8 mouse cellular contexts compared by ENCODE assay signal in genomic region chr10:63099521-63099920, GRCm38 (mm10). TPM values are rescaled to one million over a fixed set of nuclear protein-coding genes. Genes with fewer than 3 reads are reported as not detected.
DNase-seq lines count a peak whose midpoint lies in the region; ATAC-seq and TF ChIP-seq lines count a peak whose summit lies in the region.

Gene Atoh7 (plus strand): TSS chr10:63099651.

- no peak for TF ChIP-seq CTCF in thymus, adult 2 months (IDR thresholded peaks at IDR 0.05; ENCODE audit: borderline replicate concordance, control insufficient read depth, extremely low read depth, insufficient read depth, low read length, poor library complexity)
- TF ChIP-seq CTCF in intestine, postnatal 0 days (IDR thresholded peaks at IDR 0.05; ENCODE audit: low read depth), result no peak

- TF ChIP-seq POLR2A in thymus, adult 2 months (IDR thresholded peaks at IDR 0.05; ENCODE audit: control insufficient read depth, extremely low read depth, insufficient read depth, low read length, poor library complexity), result no peak

- H3K27ac ChIP-seq in thymus, adult 2 months (ENCODE audit: control insufficient read depth, insufficient read depth, low read length), result no peak within 1 kb of the TSS
- H3K27ac ChIP-seq in intestine, postnatal 0 days (ENCODE audit: low read depth, low read length), result no peak within 1 kb of the TSS
- H3K27ac ChIP-seq in neural tube, embryonic 14.5 days (ENCODE audit: low read depth, low read length), result no peak within 1 kb of the TSS

- peak within 1 kb of the TSS; percentile 46 for H3K4me3 ChIP-seq in thymus, adult 2 months (ENCODE audit: control insufficient read depth, insufficient read depth, low read length)
- H3K4me3 ChIP-seq in intestine, postnatal 0 days (ENCODE audit: low read depth, low read length), result peak within 1 kb of the TSS; percentile 51
- peak within 1 kb of the TSS; percentile 58 for H3K4me3 ChIP-seq in neural tube, embryonic 14.5 days (ENCODE audit: low read depth, low read length)

- peak within 1 kb of the TSS; percentile 87 for H3K4me2 ChIP-seq in intestine, postnatal 0 days (replicated peaks; ENCODE audit: low read depth)
- H3K4me2 ChIP-seq in neural tube, embryonic 14.5 days (ENCODE audit: low read depth, low read length), result peak within 1 kb of the TSS; percentile 92

- H3K9me3 ChIP-seq in intestine, postnatal 0 days (ENCODE audit: control insufficient read depth), result no peaks in the 10 kb centered on the region
- no peaks in the 10 kb centered on the region for H3K9me3 ChIP-seq in neural tube, embryonic 14.5 days (ENCODE audit: control insufficient read depth, low read length)

- peaks cover 11% of the 10 kb centered on the region for H3K4me1 ChIP-seq in thymus, adult 2 months (replicated peaks; ENCODE audit: control insufficient read depth, insufficient read depth, low read length)
- 0 out of 2 replicates have a peak, but pooled peaks cover 2% of the 10 kb centered on the region for H3K4me1 ChIP-seq in intestine, postnatal 0 days (replicated peaks; ENCODE audit: control insufficient read depth, insufficient read depth, low read length)
- H3K4me1 ChIP-seq in neural tube, embryonic 14.5 days (ENCODE audit: control insufficient read depth, insufficient read depth, low read length), result peaks cover 5% of the 10 kb centered on the region; the same call in 1 of the 2 replicates

- H3K27me3 ChIP-seq in thymus, adult 2 months (ENCODE audit: control insufficient read depth, insufficient read depth, low read length), result peaks cover 3% of the 10 kb centered on the region; the same call in 1 of the 2 replicates
- peaks cover 15% of the 10 kb centered on the region for H3K27me3 ChIP-seq in intestine, postnatal 0 days (replicated peaks; ENCODE audit: control insufficient read depth, insufficient read depth, low read length)
- H3K27me3 ChIP-seq in neural tube, embryonic 14.5 days (ENCODE audit: control insufficient read depth, insufficient read depth, low read length), result peaks cover 2% of the 10 kb centered on the region; the same call in 1 of the 2 replicates

- H3K36me3 ChIP-seq in thymus, adult 2 months (ENCODE audit: control insufficient read depth, insufficient read depth, low read length), result no peaks in the 10 kb centered on the region
- no peaks in the 10 kb centered on the region for H3K36me3 ChIP-seq in intestine, postnatal 0 days (ENCODE audit: control insufficient read depth, insufficient read depth)
- no peaks in the 10 kb centered on the region for H3K36me3 ChIP-seq in neural tube, embryonic 14.5 days (ENCODE audit: control insufficient read depth, insufficient read depth, low read length)

- H3K9ac ChIP-seq in intestine, postnatal 0 days (ENCODE audit: low read depth, low read length), result peak within 1 kb of the TSS; percentile 35; the same call in 1 of the 2 replicates
- peak within 1 kb of the TSS; percentile 65 for H3K9ac ChIP-seq in neural tube, embryonic 14.5 days (replicated peaks; ENCODE audit: low read depth, low read length)

- 69% methylated on average over 16 of the region's 16 CpGs for WGBS in thymus, adult 2 months
- WGBS in intestine, postnatal 0 days, result 12% methylated on average over 16 of the region's 16 CpGs
- WGBS in neural tube, embryonic 14.5 days, result 2% methylated on average over 16 of the region's 16 CpGs

- ATAC-seq in intestine, postnatal 0 days, result no peak
- 0 out of 2 replicates have a peak, but pooled peaks have one; percentile 1 for ATAC-seq in neural tube, embryonic 14.5 days (ENCODE audit: low read depth)

- DNase-seq in embryo, embryonic 10 days (ENCODE audit: low spot score), result peak; percentile 32
- DNase-seq in embryo, embryonic 9.5 days (ENCODE audit: extremely low spot score), result no peak
- DNase-seq in thymus, adult 2 months, result no peak
- DNase-seq in thymus, postnatal 14 days, result no peak
- DNase-seq in urinary bladder, postnatal 4 days (ENCODE audit: low spot score in 2 of 2), result no peak
- no peak for DNase-seq in layer of hippocampus, adult 11-12 months (ENCODE audit: low spot score)

RNA-seq across cellular contexts. Expression of gene Atoh7, which starts in this region (rescaled TPM):
- polyA plus RNA-seq in thymus, adult 2 months (2012; rRNA removed), result 0.05 TPM in 1 of 2 replicates, not detected in the other
- not detected in 2 replicates for polyA plus RNA-seq in intestine, postnatal 0 days (2015; fragmentation: Nextera tagmentation; extraction: Ambion mirVana)
- 2.6 and 2.8 TPM in 2 replicates for polyA plus RNA-seq in neural tube, embryonic 14.5 days (2014; fragmentation: Nextera tagmentation; extraction: Ambion mirVana)
